Mouse (Mus musculus): Measurements from ENCODE around the gene Mei1. TPM values are rescaled to one million over a fixed set of nuclear protein-coding genes. Genes with fewer than 3 reads are reported as not detected.
A peak's percentile ranks its signal among the peaks of the same experiment; 100 is the strongest.

The Mei1 gene
- polyA plus RNA-seq, 1 experiment, result 3.8 TPM

- DNase-seq (ENCODE audit: extremely low spot score in 1 of 2, low spot score in 1 of 2), result peak in 1 of 2 experiments; percentile 67
These were observed 77.9 kb downstream of the Mei1 start for GRCm38 (mm10) chr15:82147611-82148111.

GRCm38 (mm10) chr15:82148510-82148911, 78.7 kb downstream of the Mei1 start:
- no peak for DNase-seq (ENCODE audit: extremely low spot score in 1 of 2, low spot score in 1 of 2)

GRCm38 (mm10) chr15:82150042-82150441, 80.2 kb downstream of the Mei1 start:
- no peak for DNase-seq (ENCODE audit: extremely low spot score in 1 of 2, low spot score in 1 of 2)

GRCm38 (mm10) chr15:82151176-82151575, 81.4 kb downstream of the Mei1 start:
- DNase-seq (ENCODE audit: extremely low spot score in 1 of 2, low spot score in 1 of 2), result no peak

- DNase-seq (ENCODE audit: extremely low spot score in 1 of 2, low spot score in 1 of 2), result no peak
These were observed 82.2 kb downstream of the Mei1 start for GRCm38 (mm10) chr15:82152022-82152421.

- no peak for DNase-seq (ENCODE audit: extremely low spot score in 1 of 2, low spot score in 1 of 2)
These were observed 82.6 kb downstream of the Mei1 start for GRCm38 (mm10) chr15:82152435-82152834.

GRCm38 (mm10) chr15:82156298-82156697, 86.5 kb downstream of the Mei1 start:
- DNase-seq (ENCODE audit: extremely low spot score in 1 of 2, low spot score in 1 of 2), result no peak

- DNase-seq (ENCODE audit: extremely low spot score in 1 of 2, low spot score in 1 of 2), result no peak
These were observed 87.1 kb downstream of the Mei1 start for GRCm38 (mm10) chr15:82156902-82157301.

- no peak for DNase-seq (ENCODE audit: extremely low spot score in 1 of 2, low spot score in 1 of 2)
These were observed 88.6 kb downstream of the Mei1 start for GRCm38 (mm10) chr15:82158243-82159035.

- DNase-seq (ENCODE audit: extremely low spot score in 1 of 2, low spot score in 1 of 2), result no peak
These were observed 89.7 kb downstream of the Mei1 start for GRCm38 (mm10) chr15:82159471-82159870.

- no peak for DNase-seq (ENCODE audit: extremely low spot score in 1 of 2, low spot score in 1 of 2)
These were observed 91.2 kb downstream of the Mei1 start for GRCm38 (mm10) chr15:82160731-82161640.

- DNase-seq (ENCODE audit: extremely low spot score in 1 of 2, low spot score in 1 of 2), result no peak
These were observed 92.3 kb downstream of the Mei1 start for GRCm38 (mm10) chr15:82161965-82162600.

- no peak for DNase-seq (ENCODE audit: extremely low spot score in 1 of 2, low spot score in 1 of 2)
These were observed 93.7 kb downstream of the Mei1 start for GRCm38 (mm10) chr15:82163356-82164060.

- DNase-seq (ENCODE audit: extremely low spot score in 1 of 2, low spot score in 1 of 2), result no peak
These were observed 94.2 kb downstream of the Mei1 start for GRCm38 (mm10) chr15:82164061-82164399.

- no peak for DNase-seq (ENCODE audit: extremely low spot score in 1 of 2, low spot score in 1 of 2)
These were observed 94.7 kb downstream of the Mei1 start for GRCm38 (mm10) chr15:82164496-82164895.

GRCm38 (mm10) chr15:82165332-82166239, 95.8 kb downstream of the Mei1 start:
- DNase-seq (ENCODE audit: extremely low spot score in 1 of 2, low spot score in 1 of 2), result peak; percentile 47 to 89

GRCm38 (mm10) chr15:82166240-82167100, 96.7 kb downstream of the Mei1 start:
- peak in 1 of 2 experiments; percentile 38 for DNase-seq (ENCODE audit: extremely low spot score in 1 of 2, low spot score in 1 of 2)
